Mouse (Mus musculus): ENCODE measurements around the gene Ppil4. TPM values are rescaled to one million over a fixed set of nuclear protein-coding genes. Genes with fewer than 3 reads are reported as not detected.
A peak's percentile ranks its signal among the peaks of the same experiment; 100 is the strongest.

The Ppil4 gene
- total and polyA plus RNA-seq, 2 experiments from 2014 or later, result 13.7 to 24.9 TPM

DNA sequence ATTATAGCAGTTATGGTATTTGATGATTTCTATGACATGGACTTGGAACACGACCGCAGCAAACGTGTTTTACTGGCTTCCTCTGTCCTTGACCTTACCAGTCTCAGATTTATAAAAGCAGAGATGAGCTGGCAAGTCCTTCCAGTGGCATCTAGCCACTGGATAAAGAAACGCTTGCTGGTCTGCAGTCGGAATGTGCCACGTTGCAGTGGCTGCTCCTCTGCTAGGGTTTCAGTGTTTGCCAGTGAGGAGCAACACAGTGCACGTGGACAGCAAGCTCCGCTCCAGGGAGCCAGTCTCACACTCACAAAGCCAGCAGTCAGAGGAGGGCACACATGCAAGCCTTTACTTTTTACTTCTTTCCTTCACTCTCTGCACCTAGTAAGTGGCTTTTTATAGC lies 17.3 kb upstream of the Ppil4 start:
- 84% methylated on average over 8 of the region's 8 CpGs for WGBS
- ATAC-seq (ENCODE audit: insufficient read depth, low read depth) (no peak), DNase-seq (ENCODE audit: low spot score) (no peak)
- H3K4me3 ChIP-seq (ENCODE audit: low read depth, low read length), result no peak overlapping the region
- H3K27ac ChIP-seq (ENCODE audit: low read depth), result no peak overlapping the region
- no peaks in the 10 kb centered on the region for H3K4me1 ChIP-seq (ENCODE audit: control insufficient read depth, insufficient read depth)
- no peak overlapping the region for H3K9ac ChIP-seq (replicated peaks; ENCODE audit: low read depth, low read length)
- H3K27me3 ChIP-seq (ENCODE audit: control insufficient read depth, insufficient read depth, low read length), result no peaks in the 10 kb centered on the region
- H3K4me2 ChIP-seq (ENCODE audit: low read depth, low read length), result no peak overlapping the region
- H3K9me3 ChIP-seq (replicated peaks; ENCODE audit: control insufficient read depth, low read length), result no peaks in the 10 kb centered on the region
- H3K36me3 ChIP-seq (replicated peaks; ENCODE audit: control insufficient read depth, insufficient read depth, low read length), result peaks cover 71% of the 10 kb centered on the region
- TF ChIP-seq CTCF (IDR thresholded peaks at IDR 0.05; ENCODE audit: low read depth) (no peak), EP300 (IDR thresholded peaks at IDR 0.05; ENCODE audit: low read depth) (no peak)

DNA sequence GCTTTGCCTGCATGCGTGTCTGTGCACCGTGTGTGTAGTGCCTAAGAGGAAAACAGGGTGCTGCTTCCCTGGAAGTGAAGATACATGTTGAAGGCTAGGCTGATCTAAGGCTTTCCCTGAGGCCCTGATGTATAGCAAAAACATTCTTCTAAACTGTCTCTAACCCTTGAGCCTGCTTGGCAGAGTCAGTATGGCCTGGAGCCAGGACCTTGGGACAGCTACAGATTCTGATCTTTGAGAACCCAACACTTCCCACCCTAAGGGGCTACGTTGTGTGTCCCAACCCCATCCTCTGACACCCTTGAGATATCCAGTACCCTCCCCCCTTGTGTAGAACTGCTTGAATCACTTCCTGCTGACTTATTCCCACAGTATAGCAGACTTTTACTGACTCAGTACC lies 14.3 kb upstream of the Ppil4 start:
- Histone ChIP-seq H3K4me1 (ENCODE audit: control insufficient read depth, insufficient read depth) (no peaks in the 10 kb centered on the region), H3K9ac (replicated peaks; ENCODE audit: low read depth, low read length) (no peak overlapping the region), H3K27ac (ENCODE audit: low read depth) (no peak overlapping the region), H3K9me3 (replicated peaks; ENCODE audit: control insufficient read depth, low read length) (no peaks in the 10 kb centered on the region), H3K27me3 (ENCODE audit: control insufficient read depth, insufficient read depth, low read length) (no peaks in the 10 kb centered on the region), H3K4me2 (ENCODE audit: low read depth, low read length) (no peak overlapping the region), H3K36me3 (replicated peaks; ENCODE audit: control insufficient read depth, insufficient read depth, low read length) (peaks cover 41% of the 10 kb centered on the region), H3K4me3 (ENCODE audit: low read depth, low read length) (no peak overlapping the region)
- ATAC-seq (ENCODE audit: insufficient read depth, low read depth), result no peak
- 91% methylated on average over 3 of the region's 3 CpGs for WGBS
- no peak for DNase-seq (ENCODE audit: low spot score)
- TF ChIP-seq EP300 (IDR thresholded peaks at IDR 0.05; ENCODE audit: low read depth) (no peak), CTCF (IDR thresholded peaks at IDR 0.05; ENCODE audit: low read depth) (no peak)

DNA sequence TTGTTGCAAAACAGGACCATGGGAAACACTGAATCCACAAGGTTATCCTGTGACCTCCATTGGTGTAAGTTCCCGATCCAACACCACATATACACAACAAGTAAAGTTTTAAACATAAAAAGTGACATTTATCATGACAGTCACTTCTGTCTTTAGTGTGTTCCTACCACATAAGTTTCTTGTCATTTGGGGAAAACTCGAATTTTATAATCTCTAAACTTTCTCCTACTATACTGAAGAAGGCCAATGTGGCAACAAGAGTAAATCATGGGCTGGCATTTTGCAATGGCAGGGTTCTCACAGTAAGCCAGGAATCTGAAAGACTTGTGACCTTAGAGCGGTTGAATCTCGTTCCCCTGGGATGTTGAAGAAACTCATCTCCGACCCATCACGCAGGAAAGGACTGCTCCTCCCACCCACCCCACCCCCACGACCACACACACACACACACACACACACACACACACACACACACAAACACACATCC lies 12.9 kb upstream of the Ppil4 start:
- 23% methylated on average over 7 of the region's 7 CpGs for WGBS
- peak overlapping the region; percentile 87 for H3K4me2 ChIP-seq (ENCODE audit: low read depth, low read length)
- H3K9me3 ChIP-seq (replicated peaks; ENCODE audit: control insufficient read depth, low read length), result no peaks in the 10 kb centered on the region
- peaks cover 29% of the 10 kb centered on the region for H3K36me3 ChIP-seq (replicated peaks; ENCODE audit: control insufficient read depth, insufficient read depth, low read length)
- TF ChIP-seq EP300 (IDR thresholded peaks at IDR 0.05; ENCODE audit: low read depth) (no peak), CTCF (IDR thresholded peaks at IDR 0.05; ENCODE audit: low read depth) (no peak)
- no peaks in the 10 kb centered on the region for H3K27me3 ChIP-seq (ENCODE audit: control insufficient read depth, insufficient read depth, low read length)
- peak overlapping the region; percentile 76 for H3K4me3 ChIP-seq (ENCODE audit: low read depth, low read length)
- H3K27ac ChIP-seq (ENCODE audit: low read depth), result no peak overlapping the region
- H3K9ac ChIP-seq (replicated peaks; ENCODE audit: low read depth, low read length), result peak overlapping the region; percentile 85
- no peak for ATAC-seq (ENCODE audit: insufficient read depth, low read depth)
- no peak for DNase-seq (ENCODE audit: low spot score)
- no peaks in the 10 kb centered on the region for H3K4me1 ChIP-seq (ENCODE audit: control insufficient read depth, insufficient read depth)

DNA sequence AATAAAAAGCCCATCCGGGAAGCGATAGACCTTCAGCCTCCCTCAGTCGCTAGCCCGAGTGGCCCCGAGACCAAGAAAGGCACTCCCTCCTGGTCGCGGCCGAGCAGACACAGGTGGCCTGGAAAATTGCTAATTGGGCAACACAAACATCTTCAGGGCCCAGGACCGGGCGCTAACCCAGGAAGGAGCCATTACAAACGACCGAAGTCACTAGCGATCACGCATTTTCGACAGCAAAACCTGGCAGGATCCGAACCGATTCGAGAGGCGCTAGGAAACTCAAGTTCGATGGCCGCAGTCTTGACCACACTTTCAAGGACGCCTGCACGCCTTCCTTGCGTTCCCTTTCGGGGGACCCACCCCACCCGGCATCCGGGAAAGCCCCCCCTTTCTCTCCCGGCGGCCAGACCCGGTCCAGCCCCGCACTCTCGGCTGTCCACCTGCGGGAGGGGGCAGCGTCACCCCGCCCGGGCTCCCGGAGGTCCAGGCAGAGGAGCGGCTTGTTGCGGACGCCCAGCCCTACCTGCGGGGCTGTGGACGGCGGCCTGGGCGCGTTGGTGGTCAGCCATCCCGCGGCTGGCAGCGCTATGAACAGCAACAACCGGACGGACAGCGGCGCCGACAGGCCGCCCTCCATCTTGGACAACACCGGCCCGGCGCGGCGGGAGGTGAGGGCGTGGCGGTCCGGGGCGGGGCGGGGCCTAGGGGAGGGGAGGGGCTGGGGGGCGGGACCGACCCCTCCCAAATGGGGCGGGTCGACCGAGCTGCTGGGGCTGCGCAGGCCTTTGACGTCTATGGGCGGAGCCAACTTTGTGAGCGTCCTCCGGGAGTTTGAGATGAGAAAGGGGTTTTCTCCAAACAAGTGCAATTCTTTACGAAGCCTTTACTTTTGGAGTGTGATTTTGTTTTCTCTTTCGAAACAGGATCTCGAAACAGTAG lies 12.2 kb upstream of the Ppil4 start:
- Histone ChIP-seq H3K9me3 (replicated peaks; ENCODE audit: control insufficient read depth, low read length) (no peaks in the 10 kb centered on the region), H3K4me3 (ENCODE audit: low read depth, low read length) (peak overlapping the region; percentile 76), H3K27ac (ENCODE audit: low read depth) (peak overlapping the region; percentile 74), H3K27me3 (ENCODE audit: control insufficient read depth, insufficient read depth, low read length) (no peaks in the 10 kb centered on the region), H3K9ac (replicated peaks; ENCODE audit: low read depth, low read length) (peak overlapping the region; percentile 85), H3K36me3 (replicated peaks; ENCODE audit: control insufficient read depth, insufficient read depth, low read length) (peaks cover 26% of the 10 kb centered on the region), H3K4me2 (ENCODE audit: low read depth, low read length) (peak overlapping the region; percentile 87), H3K4me1 (ENCODE audit: control insufficient read depth, insufficient read depth) (no peaks in the 10 kb centered on the region)
- no peak for TF ChIP-seq EP300 (IDR thresholded peaks at IDR 0.05; ENCODE audit: low read depth)
- no peak for TF ChIP-seq CTCF (IDR thresholded peaks at IDR 0.05; ENCODE audit: low read depth)
- peak; percentile 81 for DNase-seq (ENCODE audit: low spot score)
- peak; percentile 97 for ATAC-seq (ENCODE audit: insufficient read depth, low read depth)
- under 1% methylated on average over 65 of the region's 77 CpGs for WGBS

DNA sequence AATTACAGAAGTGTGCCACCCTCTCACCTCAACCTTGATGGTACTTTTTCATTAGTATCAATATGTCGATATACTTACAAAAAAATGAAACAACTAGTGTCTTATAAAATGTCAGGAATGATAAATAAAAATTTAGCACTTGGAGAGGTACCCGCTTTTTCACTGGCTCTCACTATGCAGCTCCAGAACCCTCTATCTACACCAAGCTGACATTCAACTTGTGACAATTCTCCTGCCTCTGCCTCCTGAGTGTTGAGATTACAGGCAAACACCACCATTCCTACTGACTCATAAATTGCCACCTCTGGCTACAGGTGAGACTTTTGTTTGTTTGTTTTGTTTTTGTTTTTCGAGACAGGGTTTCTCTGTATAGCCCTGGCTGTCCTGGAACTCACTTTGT lies 11.5 kb upstream of the Ppil4 start:
- peaks cover 22% of the 10 kb centered on the region for H3K36me3 ChIP-seq (replicated peaks; ENCODE audit: control insufficient read depth, insufficient read depth, low read length)
- H3K27me3 ChIP-seq (ENCODE audit: control insufficient read depth, insufficient read depth, low read length), result no peaks in the 10 kb centered on the region
- TF ChIP-seq EP300 (IDR thresholded peaks at IDR 0.05; ENCODE audit: low read depth), result no peak
- TF ChIP-seq CTCF (IDR thresholded peaks at IDR 0.05; ENCODE audit: low read depth), result no peak
- 46% methylated on average over 3 of the region's 3 CpGs for WGBS
- peak overlapping the region; percentile 76 for H3K4me3 ChIP-seq (ENCODE audit: low read depth, low read length)
- H3K27ac ChIP-seq (ENCODE audit: low read depth), result peak overlapping the region; percentile 13; the same call in 1 of the 2 replicates
- ATAC-seq (ENCODE audit: insufficient read depth, low read depth), result no peak; the same call in 1 of the 2 replicates
- DNase-seq (ENCODE audit: low spot score), result no peak
- H3K9me3 ChIP-seq (replicated peaks; ENCODE audit: control insufficient read depth, low read length), result no peaks in the 10 kb centered on the region
- peak overlapping the region; percentile 87 for H3K4me2 ChIP-seq (ENCODE audit: low read depth, low read length)
- peak overlapping the region; percentile 85 for H3K9ac ChIP-seq (replicated peaks; ENCODE audit: low read depth, low read length)
- no peaks in the 10 kb centered on the region for H3K4me1 ChIP-seq (ENCODE audit: control insufficient read depth, insufficient read depth)

All from heart, postnatal 0 days (tissue).